Mouse (Mus musculus) erythroblast, adult 5-6 weeks (primary cell): ENCODE measurements around the gene Tob1. TPM values are rescaled to one million over a fixed set of nuclear protein-coding genes. Genes with fewer than 3 reads are reported as not detected.

Experiments
- ATAC-seq: replicated peaks from 2 replicates; pipeline ENCODE4 v1.8.0; 2016; ENCODE audit warnings: moderate number of reproducible peaks, mild to moderate bottlenecking, moderate TSS enrichment, inconsistent platforms; ENCODE audit not compliant: poor library complexity, low FRiP score, severe bottlenecking
- total RNA-seq, 2 experiments: library from RNA; stranded (forward) in 1 of 2; stranded (reverse) in 1 of 2; fragments of 150-400 nt in 1 of 2; fragments of 200-764, 138-1000 nt in 1 of 2; gene quantifications; 2 replicates each; pipeline versions ENCODE4 v1.2.3 to v1.2.4; 2015 to 2017; ENCODE audit warnings: low replicate concordance in 2 of 2

Gene Tob1
- total RNA-seq, 2 experiments from 2014 or later, result 3.5 to 5.3 TPM

GRCm38 (mm10) chr11:94193109-94193508 is 18.1 kb upstream of the Tob1 start:
- no peak for ATAC-seq

- ATAC-seq, result no peak
Measured at GRCm38 (mm10) chr11:94196311-94196710, 14.9 kb upstream of the Tob1 start.

- no peak for ATAC-seq
Measured at GRCm38 (mm10) chr11:94198405-94199146, 12.7 kb upstream of the Tob1 start.

- ATAC-seq, result no peak
Measured at GRCm38 (mm10) chr11:94199771-94200170, 11.5 kb upstream of the Tob1 start.

GRCm38 (mm10) chr11:94200422-94200821 is 10.8 kb upstream of the Tob1 start:
- no peak for ATAC-seq

- no peak for ATAC-seq
Measured at GRCm38 (mm10) chr11:94202106-94202505, 9.1 kb upstream of the Tob1 start.

GRCm38 (mm10) chr11:94203066-94203465 is 8.2 kb upstream of the Tob1 start:
- no peak for ATAC-seq

GRCm38 (mm10) chr11:94206398-94207114 is 4.7 kb upstream of the Tob1 start:
- ATAC-seq, result no peak

- ATAC-seq, result no peak
Measured at GRCm38 (mm10) chr11:94208811-94209675, 2.2 kb upstream of the Tob1 start.

GRCm38 (mm10) chr11:94209695-94210131 is 1.5 kb upstream of the Tob1 start:
- peak; percentile 4; the same call in 1 of the 2 replicates for ATAC-seq

- ATAC-seq, result peak; percentile 78
Measured at GRCm38 (mm10) chr11:94210191-94211086, 815 bp upstream of the Tob1 start.

GRCm38 (mm10) chr11:94211651-94212488 is 616 bp downstream of the Tob1 start:
- peak; percentile 22 for ATAC-seq

- no peak for ATAC-seq
Measured at GRCm38 (mm10) chr11:94212489-94212836, 1.2 kb downstream of the Tob1 start.

GRCm38 (mm10) chr11:94212997-94213396 is 1.7 kb downstream of the Tob1 start:
- no peak for ATAC-seq

GRCm38 (mm10) chr11:94213735-94214594 is 2.7 kb downstream of the Tob1 start:
- ATAC-seq, result no peak

GRCm38 (mm10) chr11:94215581-94215980 is 4.3 kb downstream of the Tob1 start:
- no peak for ATAC-seq

- ATAC-seq, result no peak
Measured at GRCm38 (mm10) chr11:94216247-94216646, 5.0 kb downstream of the Tob1 start.

- ATAC-seq, result no peak
Measured at GRCm38 (mm10) chr11:94221257-94221656, 10.0 kb downstream of the Tob1 start.
